Mouse (Mus musculus) intestine, postnatal 0 days (tissue): ENCODE data around the gene Alox12. TPM values are rescaled to one million over a fixed set of nuclear protein-coding genes. Genes with fewer than 3 reads are reported as not detected.

Experiments
- ATAC-seq: fragments of 200-750 bp; cut with Nextera tagmentation; 2 replicates; pipeline ENCODE4 v1.8.0; 2017; ENCODE audit warnings: mild to moderate bottlenecking, moderate TSS enrichment, moderate library complexity
- H3K27ac ChIP-seq: fragments of 300-500 bp; sonication (generic); 2 replicates; pipeline ENCODE4 v1.5.1; 2014; ENCODE audit warnings: mild to moderate bottlenecking, low read depth, low read length, moderate library complexity
- H3K27me3 ChIP-seq: fragments of 300-500 bp; sonication (generic); replicated peaks from 2 replicates; pipeline ENCODE4 v1.6.1; 2014; ENCODE audit warnings: low read length, mixed read lengths; ENCODE audit not compliant: control insufficient read depth, insufficient read depth
- H3K36me3 ChIP-seq: fragments of 300-500 bp; sonication (generic); 2 replicates; pipeline ENCODE4 v1.6.1; 2014; ENCODE audit warnings: mild to moderate bottlenecking, moderate library complexity; ENCODE audit not compliant: control insufficient read depth, insufficient read depth
- H3K4me1 ChIP-seq: fragments of 300-500 bp; sonication (generic); replicated peaks from 2 replicates; pipeline ENCODE4 v1.6.1; 2014; ENCODE audit warnings: antibody characterized with exemption, low read length, mixed read lengths; ENCODE audit not compliant: control insufficient read depth, insufficient read depth
- H3K4me2 ChIP-seq: fragments of 300-500 bp; sonication (generic); replicated peaks from 2 replicates; pipeline ENCODE4 v1.6.1; 2014; ENCODE audit warnings: low read depth, mild to moderate bottlenecking, moderate library complexity
- H3K4me3 ChIP-seq: fragments of 300-500 bp; sonication (generic); 2 replicates; pipeline ENCODE4 v1.5.1; 2014; ENCODE audit warnings: low read depth, low read length
- H3K9ac ChIP-seq: fragments of 300-500 bp; sonication (generic); 2 replicates; pipeline ENCODE4 v1.6.1; 2014; ENCODE audit warnings: mild to moderate bottlenecking, low read depth, low read length
- H3K9me3 ChIP-seq: fragments of 300-500 bp; sonication (generic); 2 replicates; pipeline ENCODE4 v1.6.1; 2016; ENCODE audit warnings: mixed run types; ENCODE audit not compliant: control insufficient read depth
- CTCF ChIP-seq: sonication (generic); IDR thresholded peaks from 2 replicates; pipeline ENCODE4 v1.5.1; 2016; ENCODE audit warnings: low read depth, mild to moderate bottlenecking, control low read depth, antibody characterized with exemption, moderate library complexity
- WGBS: fragments of 180-500 bp; shearing (Covaris S2); extraction: QIAGEN DNeasy Blood & Tissue Kit; methylation state at CpG from one replicate; pipeline ENCODE4 v1.1.7; 2014; 5-methylcytosine and 5-hydroxymethylcytosine counted together
- polyA plus RNA-seq: library from polyadenylated mRNA; unstranded; fragments of >200 nt; fragmentation: Nextera tagmentation; extraction: Ambion mirVana; gene quantifications from 2 replicates; pipeline ENCODE4 v1.2.1, GENCODE M21; 2015

Gene Alox12
- polyA plus RNA-seq, 1 experiment from 2014 or later, result 0.68 TPM

DNA sequence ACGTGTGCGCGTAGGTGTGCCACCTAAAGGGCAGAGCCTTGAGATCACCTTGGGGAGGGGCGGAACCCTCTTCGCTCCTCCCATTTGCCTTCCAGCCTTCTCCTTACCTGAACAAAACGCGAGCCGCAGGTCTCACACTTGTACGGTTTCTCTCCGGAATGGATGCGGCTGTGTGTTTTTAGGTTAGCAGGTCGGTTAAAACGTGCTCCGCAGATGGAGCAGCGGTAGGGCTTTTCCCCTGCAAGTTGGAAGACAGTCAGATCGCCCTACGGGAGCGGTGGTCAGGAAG, 28.6 kb downstream of the Alox12 start:
- Histone ChIP-seq H3K9me3 (no peaks in the 10 kb centered on the region), H3K4me2 (peak overlapping the region; percentile 72), H3K4me1 (peaks cover 9% of the 10 kb centered on the region; the same call in 1 of the 2 replicates), H3K27me3 (peaks cover 7% of the 10 kb centered on the region; the same call in 1 of the 2 replicates), H3K36me3 (no peaks in the 10 kb centered on the region), H3K27ac (no peak overlapping the region), H3K4me3 (peak overlapping the region; percentile 32), H3K9ac (peak overlapping the region; percentile 38; the same call in 1 of the 2 replicates)
- WGBS, result 13% methylated on average over 18 of the region's 18 CpGs
- 0 out of 2 replicates have a peak, but pooled peaks have one; percentile 22 for ATAC-seq
- no peak; the same call in 1 of the 2 replicates for TF ChIP-seq CTCF

DNA sequence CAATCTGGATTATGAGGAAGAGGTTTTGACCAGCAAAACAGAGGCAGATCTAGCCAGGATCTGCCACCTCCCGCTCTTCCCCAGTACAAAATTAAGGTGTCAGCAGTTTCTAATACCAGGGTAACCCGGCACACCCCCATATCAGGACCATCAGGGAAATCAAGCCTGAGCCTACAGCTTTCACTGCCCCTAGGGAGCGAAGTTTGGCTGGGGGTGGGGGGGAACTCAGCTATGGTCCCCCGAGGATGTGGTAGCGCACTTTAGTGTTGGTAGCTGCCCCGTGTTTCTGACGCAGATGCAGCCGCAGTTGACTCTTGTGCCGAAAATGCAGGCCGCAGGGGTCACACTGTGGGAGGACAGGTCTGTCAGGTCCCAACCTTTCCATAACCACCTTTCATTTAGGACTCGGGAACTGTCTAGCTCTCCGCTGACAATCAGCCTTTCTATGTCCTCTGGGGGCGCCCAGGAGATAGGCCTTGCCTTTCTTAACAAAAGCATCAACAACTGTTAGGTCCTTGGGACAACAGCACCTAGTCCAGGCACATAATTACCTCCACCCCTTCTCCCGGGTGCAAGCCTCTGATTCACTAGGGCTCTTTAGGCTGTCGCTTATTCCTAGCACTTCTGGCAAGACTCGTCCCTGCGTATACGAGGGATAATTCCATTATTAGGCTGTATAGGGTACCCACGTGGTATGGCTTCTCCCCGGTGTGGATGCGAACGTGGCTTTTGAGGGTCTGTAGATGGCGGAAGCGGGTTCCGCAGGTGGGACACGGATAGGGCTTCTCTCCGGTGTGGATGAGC, 29.2 kb downstream of the Alox12 start:
- TF ChIP-seq CTCF, result peak; percentile 40
- H3K36me3 ChIP-seq, result no peaks in the 10 kb centered on the region
- H3K4me3 ChIP-seq, result peak overlapping the region; percentile 32
- H3K4me1 ChIP-seq, result peaks cover 9% of the 10 kb centered on the region; the same call in 1 of the 2 replicates
- H3K27ac ChIP-seq, result peak overlapping the region; percentile 51; the same call in 1 of the 2 replicates
- H3K9me3 ChIP-seq, result no peaks in the 10 kb centered on the region
- peak overlapping the region; percentile 31; the same call in 1 of the 2 replicates for H3K9ac ChIP-seq
- WGBS, result 19% methylated on average over 27 of the region's 27 CpGs
- no peak for ATAC-seq
- H3K27me3 ChIP-seq, result peaks cover 7% of the 10 kb centered on the region; the same call in 1 of the 2 replicates
- peak overlapping the region; percentile 72 for H3K4me2 ChIP-seq

DNA sequence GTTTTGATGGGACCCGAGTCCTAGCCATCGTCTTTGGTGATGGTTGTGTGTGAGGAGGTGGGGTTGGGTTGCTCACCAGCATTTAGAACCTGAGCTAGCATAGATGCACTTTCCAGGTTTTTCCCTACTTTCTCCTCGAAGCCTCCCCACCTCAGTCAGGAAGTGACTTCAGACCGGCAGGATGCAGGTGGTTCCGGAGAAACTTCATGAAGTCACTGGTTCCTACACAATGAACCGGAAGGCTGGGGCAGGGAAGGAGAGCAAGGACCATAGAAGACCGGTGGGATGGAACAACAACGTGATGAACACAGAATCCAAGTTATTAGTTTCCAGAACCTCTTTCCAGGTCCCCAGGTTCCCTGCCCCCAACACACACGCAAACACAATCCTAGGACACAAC, 31.4 kb downstream of the Alox12 start:
- 73% methylated on average over 9 of the region's 9 CpGs for WGBS

DNA sequence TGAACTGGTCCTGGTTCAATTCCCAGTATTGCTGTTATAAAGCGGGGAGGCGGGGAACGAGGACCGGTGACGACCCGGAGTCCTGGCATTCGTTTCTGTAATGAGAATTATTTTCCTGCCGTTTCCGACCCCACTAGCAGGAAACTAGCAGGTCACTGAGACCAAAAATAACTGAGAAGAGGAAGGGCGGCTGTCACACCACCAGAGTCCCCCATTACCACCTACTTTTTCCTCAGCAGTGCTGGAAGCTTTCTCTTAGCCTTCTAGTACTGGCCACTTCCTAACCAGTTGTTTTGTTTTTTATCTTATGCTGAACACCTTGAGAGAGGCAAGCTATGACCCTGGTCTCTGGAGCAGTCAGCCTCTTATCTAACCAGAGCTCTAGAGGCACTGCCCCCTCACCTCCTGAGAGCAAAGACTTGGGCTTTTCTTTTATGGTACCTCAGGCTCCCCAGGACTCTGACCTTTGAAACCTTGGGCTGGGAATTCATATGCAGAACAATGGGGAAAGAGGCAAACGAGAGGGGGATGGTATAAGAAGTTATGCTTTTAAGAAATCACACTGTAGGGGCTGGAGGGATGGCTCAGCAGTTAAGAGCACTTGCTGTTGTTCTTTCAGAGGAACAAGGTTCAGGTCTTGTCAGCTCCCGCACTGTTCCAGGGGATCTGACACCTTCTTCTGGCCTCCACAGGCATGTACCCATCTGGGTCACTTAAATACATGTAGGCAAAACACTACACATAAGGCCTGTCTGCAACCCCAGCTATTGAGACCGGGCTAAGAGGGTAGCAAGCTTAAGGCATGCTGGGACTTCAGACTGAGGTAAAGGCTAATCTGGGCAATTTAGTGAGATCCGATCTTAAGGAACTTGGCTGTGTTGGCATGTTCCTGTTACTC, 33.3 kb downstream of the Alox12 start:
- TF ChIP-seq CTCF, result no peak
- no peaks in the 10 kb centered on the region for H3K9me3 ChIP-seq

More for the DNA sequence above, 31.4 kb downstream of the Alox12 start:
- no peak overlapping the region; the same call in 1 of the 2 replicates for H3K4me2 ChIP-seq
- H3K36me3 ChIP-seq, result no peaks in the 10 kb centered on the region
- no peak overlapping the region for H3K4me3 ChIP-seq
- no peak for TF ChIP-seq CTCF
- no peaks in the 10 kb centered on the region for H3K27me3 ChIP-seq
- H3K9ac ChIP-seq, result no peak overlapping the region
- H3K4me1 ChIP-seq, result peaks cover 3% of the 10 kb centered on the region
- no peaks in the 10 kb centered on the region for H3K9me3 ChIP-seq
- H3K27ac ChIP-seq, result peak overlapping the region; percentile 57
- ATAC-seq, result no peak

DNA sequence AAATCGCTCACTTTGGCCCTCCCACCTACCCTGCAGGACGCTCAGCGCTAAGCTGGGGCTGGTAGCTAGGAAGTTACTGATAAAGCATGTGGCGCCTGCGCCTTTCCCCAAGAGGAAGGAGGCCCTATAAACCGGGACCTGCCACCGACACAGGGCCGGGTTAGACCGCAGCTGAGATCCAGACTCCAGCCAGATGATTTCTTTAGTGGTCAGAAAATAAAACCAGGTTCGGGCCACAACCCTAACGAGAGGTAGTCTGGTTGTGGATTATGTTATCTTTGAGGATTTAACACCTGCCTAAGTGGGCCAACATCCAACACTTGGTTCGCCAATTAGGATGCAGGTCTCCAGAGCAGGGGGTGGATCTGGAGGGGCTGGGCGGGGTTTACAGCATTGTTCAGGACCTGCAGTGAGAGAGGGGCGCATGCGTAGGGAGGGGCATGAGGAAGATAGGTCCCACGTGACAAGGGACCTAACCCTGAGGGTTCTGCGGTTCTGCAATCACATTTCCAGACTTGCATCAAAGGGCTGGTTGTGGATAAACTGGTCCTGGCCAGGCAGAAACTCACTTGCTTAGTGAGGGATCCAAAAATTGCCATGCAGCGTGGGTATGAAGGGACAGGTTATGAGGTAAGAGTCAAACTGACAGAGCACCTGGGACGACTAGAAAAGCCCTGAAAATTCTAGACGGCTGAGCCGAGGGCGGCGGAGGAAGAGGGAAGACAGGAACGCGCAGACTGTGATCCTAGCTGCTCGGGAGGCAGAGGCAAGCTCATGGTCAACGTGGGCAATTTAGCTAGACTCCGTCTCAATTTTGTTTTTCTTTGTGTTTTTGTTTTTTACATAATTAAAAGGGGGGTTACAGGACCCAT, 34.2 kb downstream of the Alox12 start, which contains the start of gene Slc16a13:
Gene Slc16a13 (minus strand): TSS at position 334 of the 872 bp plus-strand sequence.
- H3K27ac ChIP-seq, result peak within 1 kb of the TSS; percentile 94
- H3K4me3 ChIP-seq, result peak within 1 kb of the TSS; percentile 59
- peak; percentile 77 for ATAC-seq
- no peaks in the 10 kb centered on the region for H3K27me3 ChIP-seq
- WGBS, result under 1% methylated on average over 28 of the region's 28 CpGs
- TF ChIP-seq CTCF, result no peak
- H3K9me3 ChIP-seq, result no peaks in the 10 kb centered on the region
- H3K4me2 ChIP-seq, result peak within 1 kb of the TSS; percentile 95
- H3K4me1 ChIP-seq, result peaks cover 5% of the 10 kb centered on the region
- 0 out of 2 replicates have a peak, but pooled peaks cover 4% of the 10 kb centered on the region for H3K36me3 ChIP-seq
- peak within 1 kb of the TSS; percentile 67 for H3K9ac ChIP-seq

More for the DNA sequence above, 33.3 kb downstream of the Alox12 start:
- H3K4me2 ChIP-seq, result peak overlapping the region; percentile 95
- H3K4me1 ChIP-seq, result peaks cover 5% of the 10 kb centered on the region
- ATAC-seq, result peak; percentile 78
- WGBS, result 5% methylated on average over 14 of the region's 14 CpGs
- H3K9ac ChIP-seq, result peak overlapping the region; percentile 67
- peak overlapping the region; percentile 94 for H3K27ac ChIP-seq
- H3K4me3 ChIP-seq, result peak overlapping the region; percentile 59
- no peaks in the 10 kb centered on the region for H3K27me3 ChIP-seq
- 0 out of 2 replicates have a peak, but pooled peaks cover under 1% of the 10 kb centered on the region for H3K36me3 ChIP-seq
